Mouse (Mus musculus) spleen, adult 2 months (tissue): Measurements from ENCODE around the gene Fam184a.

Experiments used
- CTCF ChIP-seq: fragments of 200-500 bp; IDR thresholded peaks from 2 replicates; pipeline ENCODE4 v1.5.1; 2011; ENCODE audit warnings: mild to moderate bottlenecking, inconsistent platforms; ENCODE audit not compliant: insufficient read depth, insufficient read length, insufficient replicate concordance; ENCODE audit errors: extremely low read depth
- POLR2A ChIP-seq: fragments of 200-500 bp; IDR thresholded peaks from 2 replicates; pipeline ENCODE4 v1.6.1; 2011; ENCODE audit warnings: low read depth, low read length, inconsistent platforms

- no peak for TF ChIP-seq CTCF
- no peak for TF ChIP-seq POLR2A
Measured at GRCm38 (mm10) chr10:53598821-53599220, 152.1 kb downstream of the Fam184a start.
